Mouse (Mus musculus) limb, embryonic 11.5 days (tissue): ENCODE data around the gene Kcnn4. TPM values are rescaled to one million over a fixed set of nuclear protein-coding genes. Genes with fewer than 3 reads are reported as not detected.

Experiments
- ATAC-seq: fragments of 200-750 bp; cut with Nextera tagmentation; 2 replicates; pipeline ENCODE4 v1.8.0; 2017; ENCODE audit warnings: low read depth; ENCODE audit not compliant: insufficient number of reproducible peaks, low FRiP score, low TSS enrichment
- DNase-seq: peaks from one replicate; pipeline ENCODE4 v3.0.0-alpha.2; 2015; ENCODE audit warnings: low spot score
- H3K27ac ChIP-seq: fragments of 300-500 bp; sonication (generic); replicated peaks from 2 replicates; pipeline ENCODE4 v1.5.1; 2014; ENCODE audit warnings: low read depth, mild to moderate bottlenecking, low read length
- H3K27me3 ChIP-seq: fragments of 300-500 bp; sonication (generic); 2 replicates; pipeline ENCODE4 v1.6.1; 2014; ENCODE audit warnings: mild to moderate bottlenecking, low read length, mixed read lengths; ENCODE audit not compliant: control insufficient read depth, insufficient read depth
- H3K36me3 ChIP-seq: fragments of 300-500 bp; sonication (generic); 2 replicates; pipeline ENCODE4 v1.6.1; 2014; ENCODE audit warnings: mild to moderate bottlenecking, low read length, moderate library complexity, mixed read lengths; ENCODE audit not compliant: control insufficient read depth, insufficient read depth
- H3K4me1 ChIP-seq: fragments of 300-500 bp; sonication (generic); 2 replicates; pipeline ENCODE4 v1.6.1; 2014; ENCODE audit warnings: low read length, mixed read lengths; ENCODE audit not compliant: control insufficient read depth, insufficient read depth
- H3K4me2 ChIP-seq: fragments of 300-500 bp; sonication (generic); 2 replicates; pipeline ENCODE4 v1.6.1; 2014; ENCODE audit warnings: low read depth, mild to moderate bottlenecking, moderate library complexity; ENCODE audit not compliant: severe bottlenecking
- H3K4me3 ChIP-seq: fragments of 300-500 bp; sonication (generic); 2 replicates; pipeline ENCODE4 v1.5.1; 2014; ENCODE audit warnings: low read depth, low read length
- H3K9ac ChIP-seq: fragments of 300-500 bp; sonication (generic); 2 replicates; pipeline ENCODE4 v1.6.1; 2014; ENCODE audit warnings: mild to moderate bottlenecking, low read length
- H3K9me3 ChIP-seq: fragments of 300-500 bp; sonication (generic); 2 replicates; pipeline ENCODE4 v1.6.1; 2016; ENCODE audit warnings: low read length; ENCODE audit not compliant: control insufficient read depth
- WGBS: fragments of 180-500 bp; shearing (Covaris S2); extraction: QIAGEN DNeasy Blood & Tissue Kit; methylation state at CpG from one replicate; pipeline ENCODE4 v1.1.7; 2014; 5-methylcytosine and 5-hydroxymethylcytosine counted together
- polyA plus RNA-seq: library from polyadenylated mRNA; unstranded; fragments of >200 nt; fragmentation: Nextera tagmentation; extraction: Ambion mirVana; gene quantifications from 2 replicates; pipeline ENCODE4 v1.2.1, GENCODE M21; 2014

Gene Kcnn4
- polyA plus RNA-seq, 1 experiment from 2014 or later, result 2.6 TPM

- no peak for ATAC-seq
- WGBS, result 12% methylated on average over 5 of the region's 5 CpGs
These were observed 34.3 kb upstream of the Kcnn4 start for GRCm38 (mm10) chr7:24335699-24336309.

GRCm38 (mm10) chr7:24338241-24338640, 31.8 kb upstream of the Kcnn4 start:
- H3K27me3 ChIP-seq, result peaks cover 6% of the 10 kb centered on the region
- 46% methylated on average over 2 of the region's 2 CpGs for WGBS
- H3K27ac ChIP-seq, result no peak overlapping the region
- no peak overlapping the region for H3K4me3 ChIP-seq
- H3K9me3 ChIP-seq, result no peaks in the 10 kb centered on the region; the same call in 1 of the 2 replicates
- ATAC-seq (no peak), DNase-seq (no peak)
- no peaks in the 10 kb centered on the region for H3K36me3 ChIP-seq
- no peak overlapping the region for H3K9ac ChIP-seq
- H3K4me1 ChIP-seq, result no peaks in the 10 kb centered on the region
- no peak overlapping the region for H3K4me2 ChIP-seq

More at GRCm38 (mm10) chr7:24335699-24336309, 34.3 kb upstream of the Kcnn4 start:
- Histone ChIP-seq H3K9me3 (no peaks in the 10 kb centered on the region; the same call in 1 of the 2 replicates), H3K27ac (no peak overlapping the region), H3K4me3 (no peak overlapping the region), H3K27me3 (peaks cover 11% of the 10 kb centered on the region), H3K4me2 (no peak overlapping the region), H3K4me1 (no peaks in the 10 kb centered on the region), H3K9ac (no peak overlapping the region), H3K36me3 (no peaks in the 10 kb centered on the region)
- DNase-seq, result peak; percentile 78

- Histone ChIP-seq H3K9ac (no peak overlapping the region), H3K4me1 (no peaks in the 10 kb centered on the region), H3K27ac (no peak overlapping the region), H3K9me3 (no peaks in the 10 kb centered on the region), H3K27me3 (no peaks in the 10 kb centered on the region), H3K4me2 (no peak overlapping the region), H3K4me3 (no peak overlapping the region), H3K36me3 (no peaks in the 10 kb centered on the region)
- 78% methylated on average over 7 of the region's 7 CpGs for WGBS
- DNase-seq, result no peak
- no peak for ATAC-seq
These were observed 26.3 kb upstream of the Kcnn4 start for GRCm38 (mm10) chr7:24343701-24344272.

- Histone ChIP-seq H3K4me3 (no peak overlapping the region), H3K27me3 (no peaks in the 10 kb centered on the region), H3K4me1 (no peaks in the 10 kb centered on the region), H3K9me3 (no peaks in the 10 kb centered on the region), H3K27ac (no peak overlapping the region), H3K4me2 (no peak overlapping the region), H3K9ac (no peak overlapping the region), H3K36me3 (no peaks in the 10 kb centered on the region)
- WGBS, result 65% methylated on average over 5 of the region's 5 CpGs
- no peak for ATAC-seq
- no peak for DNase-seq
These were observed 23.6 kb upstream of the Kcnn4 start for GRCm38 (mm10) chr7:24346444-24346843.

GRCm38 (mm10) chr7:24348896-24349295, 21.2 kb upstream of the Kcnn4 start, which contains the start of gene Lypd5:
Lypd5 (plus strand) TSS chr7:24349196.
- H3K27ac ChIP-seq, result no peak within 1 kb of the TSS
- H3K9ac ChIP-seq, result no peak within 1 kb of the TSS
- no peak for DNase-seq
- H3K36me3 ChIP-seq, result no peaks in the 10 kb centered on the region
- H3K9me3 ChIP-seq, result no peaks in the 10 kb centered on the region
- no peak within 1 kb of the TSS for H3K4me2 ChIP-seq
- no peaks in the 10 kb centered on the region for H3K27me3 ChIP-seq
- H3K4me1 ChIP-seq, result no peaks in the 10 kb centered on the region
- no peak within 1 kb of the TSS for H3K4me3 ChIP-seq
- 46% methylated on average over 6 of the region's 6 CpGs for WGBS
- ATAC-seq, result no peak

- Histone ChIP-seq H3K36me3 (no peaks in the 10 kb centered on the region), H3K9me3 (no peaks in the 10 kb centered on the region), H3K9ac (no peak overlapping the region), H3K4me3 (no peak overlapping the region), H3K27me3 (no peaks in the 10 kb centered on the region), H3K4me2 (no peak overlapping the region), H3K4me1 (no peaks in the 10 kb centered on the region), H3K27ac (no peak overlapping the region)
- no peak for ATAC-seq
- no peak for DNase-seq
- WGBS, result 90% methylated on average over 6 of the region's 6 CpGs
These were observed 14.4 kb upstream of the Kcnn4 start for GRCm38 (mm10) chr7:24355646-24356045.

GRCm38 (mm10) chr7:24356081-24356480, 14.0 kb upstream of the Kcnn4 start:
- Histone ChIP-seq H3K9me3 (no peaks in the 10 kb centered on the region), H3K9ac (no peak overlapping the region), H3K4me2 (no peak overlapping the region), H3K4me1 (no peaks in the 10 kb centered on the region), H3K27me3 (no peaks in the 10 kb centered on the region), H3K36me3 (no peaks in the 10 kb centered on the region), H3K4me3 (no peak overlapping the region), H3K27ac (no peak overlapping the region)
- no peak for ATAC-seq
- 82% methylated on average over 10 of the region's 10 CpGs for WGBS
- no peak for DNase-seq

- Histone ChIP-seq H3K27me3 (no peaks in the 10 kb centered on the region), H3K4me2 (no peak overlapping the region), H3K9ac (no peak overlapping the region), H3K27ac (no peak overlapping the region), H3K9me3 (no peaks in the 10 kb centered on the region), H3K4me3 (no peak overlapping the region), H3K36me3 (no peaks in the 10 kb centered on the region), H3K4me1 (no peaks in the 10 kb centered on the region)
- DNase-seq, result no peak
- ATAC-seq, result no peak
- WGBS, result 54% methylated on average over 4 of the region's 4 CpGs
These were observed 12.2 kb upstream of the Kcnn4 start for GRCm38 (mm10) chr7:24357899-24358298.
